Comparison of ENCODE assay signal across 9 mouse cellular contexts in the genomic region with DNA sequence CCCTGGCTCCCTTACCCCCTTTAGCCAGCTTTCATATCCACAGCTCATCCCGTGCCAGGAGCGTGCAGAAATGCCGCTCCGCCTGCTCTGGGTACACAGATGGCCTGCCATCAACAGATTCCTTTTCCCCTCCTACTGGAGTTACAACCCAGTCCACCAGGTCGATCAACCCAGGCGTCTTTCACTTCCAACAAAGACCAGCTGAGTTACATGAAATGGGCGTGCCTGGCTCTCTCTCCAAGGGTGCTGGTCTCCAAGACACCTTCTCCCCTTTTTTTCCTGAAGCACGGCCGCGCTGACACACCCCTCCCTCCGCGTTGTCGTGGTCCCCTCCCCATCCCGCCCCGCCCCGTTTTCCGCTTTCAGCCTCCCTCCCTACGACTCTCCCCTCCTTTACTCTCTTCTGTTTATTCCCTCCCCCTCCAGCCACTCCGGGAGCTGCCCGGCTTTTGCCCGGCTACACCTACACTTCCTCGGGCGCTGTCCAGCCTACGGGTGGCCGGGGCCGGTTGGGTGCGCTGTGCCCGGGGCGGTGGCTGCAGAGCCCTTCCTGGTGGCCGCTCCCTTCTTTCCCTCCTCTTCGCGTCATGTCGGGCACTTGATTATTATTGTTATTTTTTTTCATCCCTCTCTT. TPM values are rescaled to one million over a fixed set of nuclear protein-coding genes. Genes with fewer than 3 reads are reported as not detected.
DNase-seq lines count a peak whose midpoint lies in the region; ATAC-seq and TF ChIP-seq lines count a peak whose summit lies in the region.
"Had no signal": no experiment of that assay in that cellular context is flagged by ENCODE, and none has a peak within 500 bp of the region (broad histone marks: within the 10 kb centered on the region; RNA-seq: fewer than 3 reads in every experiment).

No protein-coding gene starts in this region.

- peak overlapping the region; percentile 90 for H3K4me2 ChIP-seq in forebrain, embryonic 12.5 days
- peak overlapping the region; percentile 65 for H3K4me2 ChIP-seq in hindbrain, postnatal 0 days (ENCODE audit: low read depth, low read length)
- peak overlapping the region; percentile 51 for H3K4me2 ChIP-seq in liver, embryonic 13.5 days
- peak overlapping the region; percentile 84 for H3K4me2 ChIP-seq in neural tube, embryonic 12.5 days (replicated peaks)

- peaks cover 7% of the 10 kb centered on the region for H3K4me1 ChIP-seq in forebrain, embryonic 12.5 days
- peaks cover 7% of the 10 kb centered on the region for H3K4me1 ChIP-seq in hindbrain, postnatal 0 days (ENCODE audit: insufficient read depth, low read length)
- H3K4me1 ChIP-seq in liver, embryonic 13.5 days (replicated peaks), result no peaks in the 10 kb centered on the region
- H3K4me1 ChIP-seq in neural tube, embryonic 12.5 days, result peaks cover 6% of the 10 kb centered on the region; the same call in 1 of the 2 replicates

- WGBS in forebrain, embryonic 12.5 days, result under 1% methylated on average over 33 of the region's 33 CpGs
- 1% methylated on average over 32 of the region's 33 CpGs for WGBS in hindbrain, postnatal 0 days
- WGBS in liver, embryonic 13.5 days (ENCODE audit: insufficient replicate concordance), result 3% methylated on average over 33 of the region's 33 CpGs
- WGBS in neural tube, embryonic 12.5 days, result 2% methylated on average over 29 of the region's 33 CpGs

- H3K36me3 ChIP-seq in forebrain, embryonic 12.5 days (replicated peaks), result no peaks in the 10 kb centered on the region
- no peaks in the 10 kb centered on the region for H3K36me3 ChIP-seq in hindbrain, postnatal 0 days (ENCODE audit: insufficient read depth, low read length)
- H3K36me3 ChIP-seq in liver, embryonic 13.5 days, result no peaks in the 10 kb centered on the region
- H3K36me3 ChIP-seq in neural tube, embryonic 12.5 days, result no peaks in the 10 kb centered on the region

- peak overlapping the region; percentile 58 for H3K4me3 ChIP-seq in forebrain, embryonic 12.5 days (replicated peaks)
- H3K4me3 ChIP-seq in hindbrain, postnatal 0 days (ENCODE audit: low read length), result peak overlapping the region; percentile 49
- peak overlapping the region; percentile 25; the same call in 1 of the 2 replicates for H3K4me3 ChIP-seq in liver, embryonic 13.5 days (replicated peaks)
- peak overlapping the region; percentile 56 for H3K4me3 ChIP-seq in neural tube, embryonic 12.5 days

- peak; percentile 88 for ATAC-seq in forebrain, embryonic 12.5 days (ENCODE audit: low FRiP score)
- peak; percentile 83 for ATAC-seq in hindbrain, postnatal 0 days
- 0 out of 2 replicates have a peak, but pooled peaks have one; percentile 34 for ATAC-seq in liver, embryonic 13.5 days (ENCODE audit: low read depth)
- peak; percentile 84 for ATAC-seq in neural tube, embryonic 12.5 days (ENCODE audit: low FRiP score, low read depth)
- no peak for ATAC-seq in inflammation-experienced regulatory T-cells, adult 6 months

- peak overlapping the region; percentile 56 for H3K9ac ChIP-seq in forebrain, embryonic 12.5 days
- peak overlapping the region; percentile 63 for H3K9ac ChIP-seq in hindbrain, postnatal 0 days (replicated peaks; ENCODE audit: low read length)
- no peak overlapping the region for H3K9ac ChIP-seq in liver, embryonic 13.5 days
- peak overlapping the region; percentile 69 for H3K9ac ChIP-seq in neural tube, embryonic 12.5 days

- intact Hi-C loops in gastrocnemius, postnatal 14 days (cut with DNase I; ENCODE audit: low total_unique reads), result no loop called here

- no peak for TF ChIP-seq CTCF in hindbrain, postnatal 0 days (IDR thresholded peaks at IDR 0.05; ENCODE audit: low read depth)

- peaks cover 12% of the 10 kb centered on the region for H3K27me3 ChIP-seq in forebrain, embryonic 12.5 days
- H3K27me3 ChIP-seq in hindbrain, postnatal 0 days (ENCODE audit: insufficient read depth, low read length), result no peaks in the 10 kb centered on the region
- peaks cover 37% of the 10 kb centered on the region for H3K27me3 ChIP-seq in liver, embryonic 13.5 days
- H3K27me3 ChIP-seq in neural tube, embryonic 12.5 days (replicated peaks), result no peaks in the 10 kb centered on the region

- peak; percentile 20 for DNase-seq in gastrocnemius, postnatal 14 days
- DNase-seq in gastrocnemius, postnatal 25 days, result no peak
- peak; percentile 39 for DNase-seq in brain, embryonic 18.5 days (ENCODE audit: low read depth, low spot score)
- peak; percentile 64 for DNase-seq in hindbrain, postnatal 0 days (ENCODE audit: low spot score)
- DNase-seq in liver, embryonic 13.5 days, result no peak

- H3K27ac ChIP-seq in forebrain, embryonic 12.5 days, result peak overlapping the region; percentile 87
- H3K27ac ChIP-seq in hindbrain, postnatal 0 days, result peak overlapping the region; percentile 87
- no peak overlapping the region for H3K27ac ChIP-seq in liver, embryonic 13.5 days
- H3K27ac ChIP-seq in neural tube, embryonic 12.5 days, result peak overlapping the region; percentile 87; the same call in 1 of the 2 replicates

- no peaks in the 10 kb centered on the region for H3K9me3 ChIP-seq in forebrain, embryonic 12.5 days
- no peaks in the 10 kb centered on the region for H3K9me3 ChIP-seq in hindbrain, postnatal 0 days (ENCODE audit: low read length)
- no peaks in the 10 kb centered on the region for H3K9me3 ChIP-seq in liver, embryonic 13.5 days (replicated peaks)
- no peaks in the 10 kb centered on the region for H3K9me3 ChIP-seq in neural tube, embryonic 12.5 days

RNA-seq across cellular contexts. Expression of a gene that starts 53.6 kb away (rescaled TPM):
- total RNA-seq in gastrocnemius, postnatal 14 days (2021), result under 1 TPM; 0.62 to 0.64 TPM
- total RNA-seq in gastrocnemius, postnatal 25 days (2021), result under 1 TPM; 0.20 to 0.29 TPM
- polyA plus RNA-seq in forebrain, embryonic 12.5 days (2016; fragmentation: Nextera tagmentation; extraction: Ambion mirVana), result 8.7 and 11.0 TPM in 2 replicates
- 205 and 216 TPM in 2 replicates for total RNA-seq in hindbrain, postnatal 0 days (2014; rRNA removed)
- polyA plus RNA-seq in hindbrain, postnatal 0 days (2015; fragmentation: Nextera tagmentation; extraction: Ambion mirVana), result 56.5 and 60.9 TPM in 2 replicates
- polyA plus RNA-seq in liver, embryonic 13.5 days (2015; fragmentation: Nextera tagmentation; extraction: Ambion mirVana), result 0.12 and 0.14 TPM in 2 replicates
- 17.8 and 22.6 TPM in 2 replicates for polyA plus RNA-seq in neural tube, embryonic 12.5 days (2016; fragmentation: Nextera tagmentation; extraction: Ambion mirVana)
- polyA plus RNA-seq in inflammation-experienced regulatory T-cells, adult 6 months (2017; shearing (Covaris generic)), result 1 to 10 TPM; 2.6 to 3.2 (median 2.8) TPM
- polyA plus RNA-seq: C2C12 had no signal

Comparison
In these comparisons a context has a peak if more than half of its experiments do, and no peak if none do; other contexts are left out.
1. DNase-seq: peak in gastrocnemius, postnatal 14 days (single experiment), brain, embryonic 18.5 days (single experiment) and hindbrain, postnatal 0 days (single experiment); none in gastrocnemius, postnatal 25 days (single experiment) and liver, embryonic 13.5 days (single experiment).
2. Peak in every context shown above with its lines, with median percentiles within 50 percentile points of each other: H3K4me2 ChIP-seq and H3K4me3 ChIP-seq.